Mouse (Mus musculus): ENCODE results near the gene Sprtn.

Gene Sprtn

GRCm38 (mm10) chr8:124905482-124905881, 7.8 kb downstream of the Sprtn start:
- no peak for DNase-seq

DNA sequence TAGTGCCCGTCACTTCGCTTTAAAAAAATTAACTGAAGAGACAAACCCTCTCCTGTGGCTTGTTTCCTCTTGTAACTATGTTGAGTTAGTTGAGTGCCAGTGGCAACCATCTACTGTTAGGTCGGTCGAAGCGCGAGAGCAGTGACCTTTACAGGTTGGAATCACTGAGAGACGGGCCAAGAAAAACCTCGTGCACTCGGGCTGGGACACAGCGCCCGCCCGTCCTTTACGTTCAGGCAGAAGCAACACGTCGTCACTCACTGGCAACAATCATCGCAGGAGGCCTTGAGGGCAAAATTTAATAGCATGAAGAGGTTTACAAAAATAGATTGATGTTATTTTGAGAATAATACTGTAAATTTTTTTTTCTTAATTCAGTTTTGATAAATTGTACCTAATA, 12.2 kb downstream of the Sprtn start:
- no peak for DNase-seq

DNA sequence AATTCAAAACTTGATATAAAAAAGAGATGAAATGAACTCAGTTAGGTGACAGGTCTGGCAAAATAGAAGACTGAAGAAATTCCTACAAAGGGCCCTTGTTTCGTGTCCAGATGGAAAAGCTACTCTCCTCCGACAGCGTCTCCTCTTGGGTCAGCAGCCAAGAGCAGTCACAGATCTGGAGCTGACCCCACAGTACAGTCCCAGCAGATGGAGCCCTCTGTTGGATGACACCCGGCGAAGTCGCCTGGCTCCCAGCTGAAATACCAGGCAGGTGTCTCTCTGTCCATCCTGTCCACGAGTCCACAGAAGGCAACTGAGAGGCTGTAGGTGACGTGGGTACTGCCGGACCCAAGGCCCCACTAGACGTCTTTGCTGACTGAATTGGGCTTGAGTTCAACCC, 12.7 kb downstream of the Sprtn start:
- no peak for DNase-seq

DNA sequence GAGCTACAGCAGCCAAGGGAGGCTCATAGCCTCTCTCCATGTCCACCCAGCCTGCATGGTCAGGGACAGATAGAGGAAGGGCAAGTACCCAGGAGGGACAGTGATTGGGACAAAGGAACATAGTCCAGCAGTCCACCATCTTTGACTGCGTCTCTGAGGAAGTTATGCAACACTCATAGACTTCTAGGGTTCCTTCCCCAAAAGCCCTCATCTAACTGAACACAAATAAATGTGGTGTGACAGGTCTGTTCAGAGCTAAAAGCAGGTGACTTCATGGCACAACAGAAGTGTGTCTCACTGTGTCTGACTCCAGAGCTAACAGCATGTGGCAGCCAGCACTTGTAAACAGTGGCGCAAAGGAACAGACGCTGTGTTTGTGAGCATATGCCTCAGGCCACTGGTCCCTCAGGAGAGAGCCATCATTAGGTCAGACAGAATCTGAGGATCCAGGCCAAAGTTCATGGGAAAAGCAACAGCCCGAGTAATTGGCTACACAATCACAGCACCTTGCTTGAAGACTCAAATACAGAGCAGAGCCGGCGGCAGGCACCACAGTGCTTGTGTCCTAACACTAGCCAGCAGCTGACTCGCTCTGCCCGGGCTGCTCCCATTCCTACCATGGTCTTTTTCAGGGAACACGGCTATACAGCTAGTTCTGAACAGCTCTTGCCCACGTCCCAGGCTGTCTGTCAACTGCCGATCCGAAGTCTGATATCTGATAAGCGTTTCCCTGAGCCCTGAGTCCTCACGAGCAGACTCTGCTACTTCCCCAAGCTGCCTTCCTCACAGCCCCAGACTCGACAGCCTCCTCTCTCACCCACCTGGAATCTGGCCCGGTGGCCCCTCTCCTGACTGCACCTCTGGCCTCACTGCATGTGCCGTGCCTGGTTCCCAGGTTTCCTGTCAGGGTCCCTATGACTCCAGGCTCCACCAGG, 14.5 kb downstream of the Sprtn start:
- DNase-seq, result peak; percentile 44 to 75

GRCm38 (mm10) chr8:124914061-124914460, 16.4 kb downstream of the Sprtn start:
- DNase-seq, result peak; percentile 50 to 64

DNA sequence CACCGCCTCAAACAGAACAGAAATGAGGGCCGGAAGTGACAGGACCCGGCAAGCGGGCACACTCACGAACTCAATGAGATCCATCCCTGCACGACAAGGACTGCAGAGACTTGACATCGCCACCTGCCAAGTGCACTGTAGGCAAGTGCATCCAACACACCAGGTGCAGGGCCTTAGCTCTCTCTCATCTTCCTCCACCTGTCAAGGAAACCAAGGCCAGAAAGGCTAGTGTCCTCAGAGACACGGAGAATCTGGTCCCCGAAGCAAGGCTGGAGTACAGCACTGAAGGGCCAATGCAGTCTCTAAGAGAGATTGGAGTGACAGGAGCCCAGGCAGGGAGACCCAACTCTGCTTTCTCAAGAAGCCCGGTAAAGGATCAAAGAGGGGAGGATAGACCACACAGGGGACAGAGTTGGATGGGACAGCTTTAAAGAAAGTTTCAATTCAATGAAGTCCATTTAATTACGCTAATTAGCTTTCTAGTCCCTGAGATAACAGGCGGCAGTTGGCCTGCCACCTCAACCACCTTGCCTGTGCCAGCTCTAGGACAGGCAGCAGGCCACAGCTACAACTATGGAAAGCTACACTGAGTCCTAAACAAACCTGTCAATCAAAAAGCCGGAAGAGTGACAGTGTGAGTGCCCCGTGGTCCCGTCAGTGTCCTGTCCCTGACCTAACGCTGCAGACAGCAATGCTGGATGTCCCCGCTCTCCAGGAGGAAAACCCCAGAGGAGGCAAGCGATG, 20.2 kb downstream of the Sprtn start:
- DNase-seq, result no peak

- DNase-seq, result peak in 1 of 2 experiments; percentile 52
Measured at GRCm38 (mm10) chr8:124921369-124922279, 23.9 kb downstream of the Sprtn start.

- DNase-seq, result no peak
Measured at GRCm38 (mm10) chr8:124922490-124923089, 24.9 kb downstream of the Sprtn start.

DNA sequence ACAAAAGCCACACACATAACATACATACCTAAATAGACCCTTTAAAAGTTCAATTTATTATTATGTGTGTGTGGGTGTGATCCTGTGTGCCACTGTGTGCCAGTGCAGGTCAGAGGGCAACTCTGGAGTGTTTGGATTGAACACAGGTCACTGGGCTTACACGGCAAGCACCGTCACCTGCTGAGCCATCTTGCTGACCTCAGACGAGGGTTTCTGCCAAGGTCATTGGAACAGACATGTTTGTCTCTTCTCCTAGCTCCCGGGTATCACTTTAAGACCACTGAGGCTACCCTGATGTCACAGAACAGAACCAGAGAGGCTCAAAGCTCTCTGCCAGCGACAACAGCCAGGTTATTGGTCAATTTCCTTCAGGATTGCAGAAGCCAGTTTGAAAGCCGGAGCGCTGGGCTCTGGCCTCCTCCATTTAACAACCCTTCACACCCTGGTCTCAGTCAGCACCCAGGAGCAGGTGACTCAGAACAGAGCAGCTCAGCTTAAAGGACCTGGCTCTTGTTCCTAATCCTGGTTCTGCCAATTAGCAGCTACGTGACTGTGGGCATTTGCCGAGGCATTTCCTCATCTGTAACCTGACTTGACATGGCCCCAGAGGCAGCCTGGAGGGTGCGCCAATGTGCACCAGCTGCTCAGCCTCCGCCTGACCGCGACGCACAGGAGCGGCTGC, 26.4 kb downstream of the Sprtn start:
- DNase-seq, result peak in 1 of 2 experiments; percentile 53

DNA sequence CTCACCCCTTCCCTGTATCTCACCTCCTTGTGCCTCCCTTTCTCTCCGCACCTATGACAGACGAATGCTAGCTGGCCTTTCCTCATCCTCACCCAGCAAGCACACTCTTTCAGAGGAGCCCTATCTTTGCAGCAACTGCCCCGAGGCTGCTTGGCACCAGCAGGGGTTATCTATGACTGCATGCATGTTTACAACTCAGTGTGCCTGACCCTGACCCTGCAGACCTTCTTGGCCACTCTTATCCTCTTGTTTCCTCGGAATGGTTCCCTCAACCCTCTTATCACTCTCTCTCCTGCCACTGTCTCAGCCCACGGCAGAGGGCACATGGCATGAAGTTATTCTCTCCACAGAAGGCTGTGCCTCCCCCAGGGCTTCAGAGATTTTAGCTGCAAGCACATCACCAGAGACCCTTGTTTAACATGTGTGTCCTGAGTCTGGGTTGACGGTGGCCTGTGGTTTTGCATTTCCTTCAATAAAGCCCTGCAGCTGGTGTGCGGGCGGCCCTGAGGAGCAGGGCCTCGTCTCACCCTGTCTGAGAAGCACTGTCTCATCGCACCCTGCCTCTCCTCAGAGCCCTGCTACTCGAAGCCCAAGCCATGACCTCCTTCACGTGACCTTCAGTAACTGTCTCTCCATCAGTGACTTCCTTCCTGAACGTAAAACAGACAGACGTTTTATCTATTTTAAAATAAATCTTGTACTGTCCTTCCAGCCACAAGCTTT, 28.0 kb downstream of the Sprtn start:
- no peak for DNase-seq

- DNase-seq, result peak; percentile 41 to 66
Measured at GRCm38 (mm10) chr8:124926351-124926771, 28.7 kb downstream of the Sprtn start.

- DNase-seq, result no peak
Measured at GRCm38 (mm10) chr8:124929006-124929405, 31.3 kb downstream of the Sprtn start.

- DNase-seq, result no peak
Measured at GRCm38 (mm10) chr8:124930086-124930485, 32.4 kb downstream of the Sprtn start.

- no peak for DNase-seq
Measured at GRCm38 (mm10) chr8:124930649-124931048, 33.0 kb downstream of the Sprtn start.

DNA sequence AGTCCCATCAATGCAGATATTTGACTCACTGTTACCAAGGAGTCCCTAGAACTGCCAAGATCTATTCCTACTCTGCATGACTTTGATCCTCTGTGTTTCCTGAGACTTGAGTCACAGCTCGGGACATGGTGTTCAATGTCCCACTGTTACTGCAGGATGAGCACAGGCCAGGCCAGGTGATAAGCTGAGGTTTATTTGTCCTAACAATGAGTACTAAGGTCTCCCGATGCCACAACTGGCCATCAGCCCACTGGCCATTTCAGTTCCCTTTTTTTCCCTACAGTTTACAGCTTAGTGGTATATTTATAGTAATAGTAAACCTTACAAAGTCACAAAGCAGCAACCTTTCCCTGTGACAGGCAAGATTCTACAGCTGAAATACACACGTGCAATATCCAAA, 34.7 kb downstream of the Sprtn start:
- DNase-seq, result no peak

GRCm38 (mm10) chr8:124935116-124935515, 37.4 kb downstream of the Sprtn start:
- DNase-seq, result no peak

DNA sequence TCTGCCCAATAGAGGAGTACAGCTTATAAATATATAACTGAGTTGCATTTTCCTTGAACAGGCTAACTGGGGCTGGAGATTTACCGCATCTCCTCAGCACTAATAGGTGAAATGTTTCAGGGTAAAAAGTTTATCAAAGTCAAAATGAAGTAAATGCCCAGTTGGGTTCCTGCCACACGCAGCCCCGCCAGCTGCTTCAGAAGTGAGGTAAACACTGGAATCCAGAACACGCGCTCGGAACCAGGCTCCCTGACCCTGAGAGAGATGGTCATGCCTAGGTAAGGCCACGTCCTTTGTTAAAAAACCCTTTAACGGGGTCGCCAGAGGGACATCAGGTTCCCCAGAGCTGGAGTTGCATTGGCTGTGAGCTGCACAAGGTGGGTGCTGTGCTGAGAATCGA, 39.0 kb downstream of the Sprtn start:
- DNase-seq, result no peak

DNA sequence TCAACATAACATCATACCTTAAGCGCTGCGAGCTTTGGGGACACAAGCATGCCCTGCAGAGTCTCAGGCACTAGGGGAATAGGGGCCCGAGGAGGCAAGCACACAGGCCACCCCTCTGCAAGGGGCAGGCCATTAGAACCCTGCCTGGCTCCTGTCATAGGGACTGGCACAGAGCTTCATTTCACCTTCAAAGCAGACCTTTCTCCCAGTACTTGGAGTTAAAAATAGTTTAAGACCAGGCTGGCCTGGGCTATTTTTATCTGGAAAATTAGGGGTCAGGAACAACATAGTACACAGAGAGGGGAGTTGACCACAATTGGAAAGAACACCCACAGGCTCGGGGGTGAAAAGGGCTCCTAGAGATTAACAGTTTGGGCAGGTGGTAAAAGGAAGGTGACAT, 39.6 kb downstream of the Sprtn start:
- no peak for DNase-seq

DNA sequence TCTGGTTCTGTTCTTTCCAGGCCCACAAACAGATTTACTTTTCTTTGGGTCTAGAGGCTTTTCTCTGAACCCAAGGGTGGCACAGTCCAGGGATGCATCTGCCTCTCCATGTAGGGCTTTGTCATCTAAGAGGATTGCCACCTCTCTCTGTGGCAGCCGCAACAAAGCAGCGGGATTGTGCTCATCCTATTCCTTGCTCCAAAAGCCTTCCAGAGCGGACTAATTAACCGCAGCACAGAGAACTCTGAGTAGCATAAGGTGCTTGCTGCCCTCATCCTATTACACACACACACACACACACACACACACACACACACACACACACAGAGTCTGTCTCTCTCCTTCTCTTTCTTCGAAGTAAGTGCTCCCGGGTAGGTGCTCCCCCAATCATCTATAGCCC, 46.1 kb downstream of the Sprtn start:
- DNase-seq, result no peak

DNA sequence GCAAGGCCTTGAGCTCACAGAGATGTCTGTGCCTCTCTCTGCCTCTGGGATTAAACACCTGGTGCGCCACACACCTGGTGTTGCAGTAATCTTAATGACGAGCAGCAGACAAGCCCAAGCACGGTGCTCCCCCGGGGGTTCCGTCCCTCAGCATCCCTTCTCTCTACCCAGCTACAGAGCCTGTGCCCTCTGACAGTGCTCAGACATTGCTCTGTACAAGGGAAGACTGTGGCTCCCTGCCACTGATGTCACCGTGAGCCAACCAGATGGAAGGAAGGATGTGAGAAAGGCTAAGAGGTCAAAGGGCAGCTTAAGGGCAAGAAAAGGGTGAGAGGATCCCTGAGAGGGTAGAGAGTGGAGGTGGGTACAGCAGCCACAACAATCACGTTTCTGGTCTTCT, 46.7 kb downstream of the Sprtn start:
- no peak for DNase-seq

All from kidney, postnatal 25 days (tissue).